Mouse (Mus musculus) lung, postnatal 25 days (tissue): ENCODE results near the gene Gm5640.
"Not testable (repeated sequence)": the region's sequence is repeated elsewhere in the genome, so short reads cannot be mapped to it uniquely, and the experiment has no call there.

Experiments
- DNase-seq: peaks from one replicate; pipeline ENCODE4 v3.0.0; 2022; ENCODE audit warnings: low spot score

The Gm5640 gene

DNA sequence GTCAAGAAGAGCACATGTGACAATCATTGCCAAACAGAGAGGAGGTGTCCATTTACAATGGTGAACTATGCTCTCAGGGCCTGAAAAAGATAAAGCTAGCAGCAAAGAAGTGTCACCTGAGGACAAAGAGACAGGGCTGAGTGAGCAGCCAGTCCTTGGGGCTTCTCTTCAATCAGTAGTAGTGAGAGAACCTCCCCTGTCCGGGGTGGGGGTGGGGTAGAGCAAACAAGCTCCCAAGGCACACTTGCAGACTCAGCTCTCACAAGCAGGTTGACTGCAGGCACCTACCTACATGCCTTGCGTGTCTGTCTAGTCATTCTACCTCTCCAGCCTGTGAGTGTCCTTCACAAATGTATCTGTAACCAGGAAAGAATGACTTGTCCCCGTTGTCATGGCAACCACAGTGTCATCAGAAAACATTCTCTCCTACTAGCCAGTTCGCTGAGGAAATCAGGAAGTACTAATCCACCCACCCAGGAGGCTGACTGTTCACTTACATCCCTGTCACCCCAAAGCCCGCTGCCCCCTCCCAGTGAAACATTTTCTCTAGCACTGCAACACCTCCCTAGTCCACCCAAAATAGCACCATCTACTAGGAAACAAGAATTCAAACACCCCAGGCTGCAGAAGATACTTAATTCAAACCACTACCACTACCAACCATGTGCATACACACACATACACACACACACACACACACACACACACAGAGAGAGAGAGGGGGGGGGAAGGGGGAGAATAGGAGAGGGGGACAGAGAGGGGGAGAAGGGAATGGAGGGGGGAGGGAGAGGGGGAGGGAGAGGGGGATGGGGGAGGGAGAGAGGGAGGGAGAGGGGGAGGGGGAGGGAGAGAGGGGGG, at the start of gene Gm5640:
Gm5640 (minus strand) TSS at position 170 of the 858 bp plus-strand sequence.
- DNase-seq: not testable (repeated sequence)

- not testable (repeated sequence) for DNase-seq
These were observed 958 bp upstream of the Gm5640 start for GRCm38 (mm10) chrX:74646393-74646792.

- DNase-seq: no peak
These were observed 53.1 kb downstream of the Gm5640 start, which contains the start of gene Olfr1325 for GRCm38 (mm10) chrX:74592379-74592778. Olfr1325 (plus strand) TSS chrX:74592679.
